Mouse (Mus musculus): ENCODE measurements around the gene Flot2.

Flot2 gene

GRCm38 (mm10) chr11:78062563-78062962 lies 24.8 kb downstream of the Flot2 start:
- DNase-seq (ENCODE audit: low spot score in 2 of 2): no peak

- DNase-seq (ENCODE audit: low spot score in 2 of 2): no peak
Measured at GRCm38 (mm10) chr11:78065906-78066305, 28.2 kb downstream of the Flot2 start.

GRCm38 (mm10) chr11:78066641-78067040 lies 28.9 kb downstream of the Flot2 start:
- no peak for DNase-seq (ENCODE audit: low spot score in 2 of 2)

GRCm38 (mm10) chr11:78067566-78067965 lies 29.8 kb downstream of the Flot2 start:
- DNase-seq (ENCODE audit: low spot score in 2 of 2): no peak

GRCm38 (mm10) chr11:78069130-78069529 lies 31.4 kb downstream of the Flot2 start:
- no peak for DNase-seq (ENCODE audit: low spot score in 2 of 2)

- no peak for DNase-seq (ENCODE audit: low spot score in 2 of 2)
Measured at GRCm38 (mm10) chr11:78069646-78070045, 31.9 kb downstream of the Flot2 start.

- no peak for DNase-seq (ENCODE audit: low spot score in 2 of 2)
Measured at GRCm38 (mm10) chr11:78071938-78072337, 34.2 kb downstream of the Flot2 start.

- DNase-seq (ENCODE audit: low spot score in 2 of 2): no peak
Measured at GRCm38 (mm10) chr11:78072425-78073130, 34.8 kb downstream of the Flot2 start.

GRCm38 (mm10) chr11:78073577-78074276 lies 36.0 kb downstream of the Flot2 start:
- no peak for DNase-seq (ENCODE audit: low spot score in 2 of 2)

- no peak for DNase-seq (ENCODE audit: low spot score in 2 of 2)
Measured at GRCm38 (mm10) chr11:78074277-78074652, 36.5 kb downstream of the Flot2 start.

- DNase-seq (ENCODE audit: low spot score in 2 of 2): no peak
Measured at GRCm38 (mm10) chr11:78074666-78075065, 36.9 kb downstream of the Flot2 start.

- peak; percentile 65 to 81 for DNase-seq (ENCODE audit: low spot score in 2 of 2)
Measured at GRCm38 (mm10) chr11:78079961-78080921, 42.5 kb downstream of the Flot2 start, which contains the start of gene Eral1. TSS of gene Eral1 (minus strand) at chr11:78080383.

- DNase-seq (ENCODE audit: low spot score in 2 of 2): no peak
Measured at GRCm38 (mm10) chr11:78083595-78083994, 45.9 kb downstream of the Flot2 start.

- DNase-seq (ENCODE audit: low spot score in 2 of 2): no peak
Measured at GRCm38 (mm10) chr11:78086925-78087479, 49.3 kb downstream of the Flot2 start.

- no peak for DNase-seq (ENCODE audit: low spot score in 2 of 2)
Measured at GRCm38 (mm10) chr11:78087756-78088281, 50.1 kb downstream of the Flot2 start.

- no peak for DNase-seq (ENCODE audit: low spot score in 2 of 2)
Measured at GRCm38 (mm10) chr11:78094137-78094503, 56.4 kb downstream of the Flot2 start.

- DNase-seq (ENCODE audit: low spot score in 2 of 2): peak; percentile 80 to 93
Measured at GRCm38 (mm10) chr11:78094504-78095143, 56.9 kb downstream of the Flot2 start, which contains the start of gene Fam222b. TSS of gene Fam222b (plus strand) at chr11:78094660.

GRCm38 (mm10) chr11:78095144-78095516 lies 57.4 kb downstream of the Flot2 start:
- DNase-seq (ENCODE audit: low spot score in 2 of 2): no peak

GRCm38 (mm10) chr11:78097077-78097476 lies 59.3 kb downstream of the Flot2 start:
- no peak for DNase-seq (ENCODE audit: low spot score in 2 of 2)

- DNase-seq (ENCODE audit: low spot score in 2 of 2): no peak
Measured at GRCm38 (mm10) chr11:78100746-78101145, 63.0 kb downstream of the Flot2 start.

- no peak for DNase-seq (ENCODE audit: low spot score in 2 of 2)
Measured at GRCm38 (mm10) chr11:78102142-78102541, 64.4 kb downstream of the Flot2 start.

Data from cerebellum, postnatal 4 days (tissue).